Mouse (Mus musculus): ENCODE data around the gene Pfpl. TPM values are rescaled to one million over a fixed set of nuclear protein-coding genes. Genes with fewer than 3 reads are reported as not detected.

The Pfpl gene
- polyA plus RNA-seq, 1 experiment from 2014 or later, result not detected

DNA sequence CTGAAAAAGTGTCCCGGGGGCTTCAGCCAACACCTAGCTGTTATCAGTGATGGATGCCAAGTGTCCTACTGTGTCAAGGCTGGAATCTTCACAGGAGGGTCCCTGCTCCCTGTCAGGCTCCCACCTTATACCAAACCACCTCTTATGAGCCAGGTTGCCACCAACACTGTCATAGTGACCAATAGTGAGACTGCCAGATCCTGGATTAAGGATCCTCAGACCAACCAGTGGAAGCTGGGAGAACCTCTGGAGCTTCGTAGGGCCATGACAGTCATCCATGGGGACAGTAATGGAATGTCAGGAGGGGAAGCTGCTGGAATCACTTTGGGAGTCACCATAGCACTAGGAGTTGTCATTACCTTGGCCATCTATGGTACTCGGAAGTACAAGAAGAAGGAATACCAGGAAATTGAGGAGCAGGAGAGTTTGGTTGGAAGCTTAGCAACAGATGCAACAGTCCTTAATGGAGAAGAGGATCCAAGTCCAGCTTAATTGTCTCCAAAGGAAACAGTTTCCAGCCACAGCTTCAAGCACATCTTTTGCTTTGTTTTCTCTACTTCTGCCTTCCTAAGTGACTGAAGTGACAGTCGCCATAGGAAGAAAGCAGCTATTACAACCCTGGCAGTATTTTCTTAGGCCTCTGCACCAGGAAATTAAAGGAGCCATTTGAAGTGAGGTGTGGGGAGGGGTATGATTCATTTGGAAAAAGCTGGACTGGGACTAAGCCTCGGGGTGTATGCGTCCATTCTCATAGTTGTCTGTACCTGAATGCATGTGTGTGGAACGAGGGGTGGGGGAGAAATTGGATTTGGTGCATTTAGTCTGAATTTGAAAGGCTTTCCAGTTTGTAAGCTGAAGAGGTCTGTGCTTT is 35.4 kb downstream of the Pfpl start:
- WGBS, result 75% methylated on average over 7 of the region's 7 CpGs
- no peak for TF ChIP-seq CTCF (IDR thresholded peaks at IDR 0.05; ENCODE audit: low read depth)

DNA sequence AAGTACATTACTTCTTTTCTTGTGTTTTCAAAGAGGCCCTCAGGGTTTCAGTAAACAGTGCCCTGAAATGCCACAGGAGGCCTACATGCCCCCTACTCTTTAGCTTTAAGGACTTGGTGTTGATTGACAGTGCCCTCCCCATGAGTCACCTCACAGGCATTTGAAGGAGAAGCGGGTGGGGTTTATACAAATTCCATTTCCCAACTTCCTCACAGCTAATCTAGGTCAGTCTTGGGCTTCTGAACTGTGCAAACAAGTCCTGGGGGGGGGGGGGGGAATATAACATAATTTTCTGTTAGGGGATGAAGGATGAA is 36.0 kb downstream of the Pfpl start:
- ATAC-seq, result 0 out of 2 replicates have a peak, but pooled peaks have one; percentile 29
- Histone ChIP-seq H3K4me1 (replicated peaks; ENCODE audit: control insufficient read depth, insufficient read depth, low read length) (no peaks in the 10 kb centered on the region), H3K4me2 (replicated peaks; ENCODE audit: low read depth) (no peak overlapping the region), H3K27me3 (replicated peaks; ENCODE audit: control insufficient read depth, insufficient read depth, low read length) (no peaks in the 10 kb centered on the region), H3K9me3 (ENCODE audit: control insufficient read depth) (no peaks in the 10 kb centered on the region), H3K4me3 (ENCODE audit: low read depth, low read length) (no peak overlapping the region), H3K36me3 (ENCODE audit: control insufficient read depth, insufficient read depth) (peaks cover 5% of the 10 kb centered on the region), H3K27ac (ENCODE audit: low read depth, low read length) (no peak overlapping the region), H3K9ac (ENCODE audit: low read depth, low read length) (0 out of 2 replicates have a peak overlapping the region, but pooled peaks have one; percentile 3)
- TF ChIP-seq CTCF (IDR thresholded peaks at IDR 0.05; ENCODE audit: low read depth), result no peak
- WGBS, result 35% methylated on average over 1 of the region's 1 CpGs

More for the DNA sequence above, 35.4 kb downstream of the Pfpl start:
- H3K27ac ChIP-seq (ENCODE audit: low read depth, low read length), result no peak overlapping the region
- ATAC-seq, result no peak
- H3K9ac ChIP-seq (ENCODE audit: low read depth, low read length), result no peak overlapping the region
- no peaks in the 10 kb centered on the region for H3K9me3 ChIP-seq (ENCODE audit: control insufficient read depth)
- H3K27me3 ChIP-seq (replicated peaks; ENCODE audit: control insufficient read depth, insufficient read depth, low read length), result no peaks in the 10 kb centered on the region
- no peak overlapping the region for H3K4me3 ChIP-seq (ENCODE audit: low read depth, low read length)
- no peaks in the 10 kb centered on the region for H3K36me3 ChIP-seq (ENCODE audit: control insufficient read depth, insufficient read depth)
- H3K4me2 ChIP-seq (replicated peaks; ENCODE audit: low read depth), result no peak overlapping the region
- no peaks in the 10 kb centered on the region for H3K4me1 ChIP-seq (replicated peaks; ENCODE audit: control insufficient read depth, insufficient read depth, low read length)

DNA sequence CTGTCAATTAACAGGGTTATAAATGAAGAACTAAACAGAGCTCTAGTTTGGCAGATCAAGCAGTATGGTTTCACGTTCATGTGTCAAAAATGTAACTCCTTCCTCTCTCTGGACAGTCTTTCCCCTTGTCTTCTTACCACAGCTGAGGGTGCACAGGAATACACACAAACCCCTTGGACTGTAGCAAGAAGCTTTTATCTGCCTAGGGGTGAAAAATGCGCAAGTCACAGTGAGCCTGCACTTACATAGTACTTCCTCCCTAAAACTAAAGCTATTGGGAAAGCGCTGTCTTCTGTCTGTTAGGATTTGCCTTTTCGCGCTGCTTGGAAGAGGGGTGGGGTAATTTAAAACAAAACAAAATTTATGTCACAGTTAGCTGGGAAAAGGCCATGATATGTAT is 36.4 kb downstream of the Pfpl start:
- Histone ChIP-seq H3K36me3 (ENCODE audit: control insufficient read depth, insufficient read depth) (peaks cover 10% of the 10 kb centered on the region), H3K4me3 (ENCODE audit: low read depth, low read length) (no peak overlapping the region), H3K4me2 (replicated peaks; ENCODE audit: low read depth) (no peak overlapping the region), H3K9me3 (ENCODE audit: control insufficient read depth) (no peaks in the 10 kb centered on the region), H3K27me3 (replicated peaks; ENCODE audit: control insufficient read depth, insufficient read depth, low read length) (no peaks in the 10 kb centered on the region), H3K4me1 (replicated peaks; ENCODE audit: control insufficient read depth, insufficient read depth, low read length) (no peaks in the 10 kb centered on the region), H3K9ac (ENCODE audit: low read depth, low read length) (0 out of 2 replicates have a peak overlapping the region, but pooled peaks have one; percentile 3), H3K27ac (ENCODE audit: low read depth, low read length) (no peak overlapping the region)
- TF ChIP-seq CTCF (IDR thresholded peaks at IDR 0.05; ENCODE audit: low read depth), result no peak
- 68% methylated on average over 5 of the region's 5 CpGs for WGBS
- ATAC-seq, result no peak

DNA sequence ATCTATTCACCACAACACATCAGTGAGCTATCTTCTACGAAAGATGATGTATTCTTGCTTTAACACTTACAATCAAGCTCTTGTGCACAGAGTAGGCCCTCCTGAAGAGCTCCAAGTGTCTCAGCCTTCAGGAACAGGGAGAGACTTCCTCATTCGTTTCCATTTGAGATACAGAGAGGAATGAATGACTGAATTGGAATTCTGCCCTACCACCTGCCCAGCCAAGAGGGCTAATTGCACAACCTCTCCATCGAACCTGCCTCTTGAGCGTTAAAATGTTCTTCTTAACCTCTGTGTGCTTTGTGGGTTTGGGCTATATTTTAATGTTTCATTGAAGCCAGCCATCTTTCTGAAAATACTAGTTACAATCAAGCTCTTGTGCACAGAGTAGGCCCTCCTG is 37.0 kb downstream of the Pfpl start:
- no peak overlapping the region for H3K4me3 ChIP-seq (ENCODE audit: low read depth, low read length)
- no peaks in the 10 kb centered on the region for H3K4me1 ChIP-seq (replicated peaks; ENCODE audit: control insufficient read depth, insufficient read depth, low read length)
- TF ChIP-seq CTCF (IDR thresholded peaks at IDR 0.05; ENCODE audit: low read depth), result no peak
- ATAC-seq, result no peak
- WGBS, result 71% methylated on average over 4 of the region's 4 CpGs
- H3K27me3 ChIP-seq (replicated peaks; ENCODE audit: control insufficient read depth, insufficient read depth, low read length), result no peaks in the 10 kb centered on the region
- peaks cover 14% of the 10 kb centered on the region for H3K36me3 ChIP-seq (ENCODE audit: control insufficient read depth, insufficient read depth)
- H3K9ac ChIP-seq (ENCODE audit: low read depth, low read length), result no peak overlapping the region
- H3K9me3 ChIP-seq (ENCODE audit: control insufficient read depth), result no peaks in the 10 kb centered on the region
- H3K4me2 ChIP-seq (replicated peaks; ENCODE audit: low read depth), result no peak overlapping the region
- no peak overlapping the region for H3K27ac ChIP-seq (ENCODE audit: low read depth, low read length)

DNA sequence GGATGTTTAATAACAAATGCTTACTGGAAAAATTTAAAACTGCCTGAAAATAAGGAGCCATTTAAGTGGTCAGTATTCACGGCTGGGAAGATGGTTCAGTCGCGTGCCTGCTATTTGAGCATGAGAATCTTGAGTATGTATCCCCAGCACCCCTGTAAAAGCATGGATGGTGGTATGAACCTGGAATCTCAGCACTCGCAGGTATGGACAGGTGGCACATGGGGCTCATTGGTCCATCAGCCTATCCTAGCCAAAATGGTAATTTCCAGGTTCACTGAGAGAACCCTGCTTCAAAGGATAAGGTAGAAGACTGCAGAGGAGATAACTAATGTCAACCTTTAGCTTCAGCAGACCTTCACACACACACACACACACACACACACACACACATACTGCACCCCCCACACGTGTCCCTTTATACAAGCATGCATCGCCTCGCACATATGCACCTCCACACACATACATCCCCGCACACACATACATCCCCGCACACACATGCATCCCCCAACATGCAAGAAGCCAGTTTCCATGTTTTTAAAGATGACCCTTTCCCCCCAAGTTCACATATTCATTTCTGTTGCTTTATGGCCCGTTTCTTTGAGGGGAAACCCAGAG is 37.9 kb downstream of the Pfpl start:
- Histone ChIP-seq H3K4me3 (ENCODE audit: low read depth, low read length) (no peak overlapping the region), H3K36me3 (ENCODE audit: control insufficient read depth, insufficient read depth) (peaks cover 14% of the 10 kb centered on the region), H3K27ac (ENCODE audit: low read depth, low read length) (no peak overlapping the region), H3K4me2 (replicated peaks; ENCODE audit: low read depth) (no peak overlapping the region), H3K9me3 (ENCODE audit: control insufficient read depth) (no peaks in the 10 kb centered on the region), H3K4me1 (replicated peaks; ENCODE audit: control insufficient read depth, insufficient read depth, low read length) (no peaks in the 10 kb centered on the region), H3K9ac (ENCODE audit: low read depth, low read length) (no peak overlapping the region), H3K27me3 (replicated peaks; ENCODE audit: control insufficient read depth, insufficient read depth, low read length) (no peaks in the 10 kb centered on the region)
- WGBS, result 93% methylated on average over 10 of the region's 10 CpGs
- TF ChIP-seq CTCF (IDR thresholded peaks at IDR 0.05; ENCODE audit: low read depth), result no peak
- ATAC-seq, result no peak

DNA sequence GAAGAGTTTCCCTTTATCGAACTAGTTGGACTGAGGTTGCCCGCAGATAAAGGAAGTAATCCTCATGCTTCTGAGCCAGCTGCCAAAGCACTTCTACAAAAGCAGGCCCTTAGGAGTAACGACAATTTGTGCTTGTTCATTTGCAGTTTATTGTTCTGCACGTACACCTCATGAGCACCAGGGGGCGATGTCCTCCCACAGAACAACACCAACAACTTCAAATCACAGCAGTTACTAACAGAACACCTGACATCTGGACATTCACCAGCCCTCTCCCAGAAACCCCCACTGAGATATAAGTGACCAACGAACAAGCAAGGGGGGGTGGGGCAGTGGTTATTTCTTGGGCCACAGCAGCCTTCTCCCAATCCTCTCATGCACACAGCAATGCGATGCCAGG is 38.5 kb downstream of the Pfpl start:
- 32% methylated on average over 7 of the region's 7 CpGs for WGBS
- no peak overlapping the region for H3K27ac ChIP-seq (ENCODE audit: low read depth, low read length)

More for the DNA sequence above, 38.5 kb downstream of the Pfpl start:
- ATAC-seq, result peak; percentile 31; the same call in 1 of the 2 replicates
- Histone ChIP-seq H3K27me3 (replicated peaks; ENCODE audit: control insufficient read depth, insufficient read depth, low read length) (no peaks in the 10 kb centered on the region), H3K9ac (ENCODE audit: low read depth, low read length) (no peak overlapping the region), H3K36me3 (ENCODE audit: control insufficient read depth, insufficient read depth) (peaks cover 14% of the 10 kb centered on the region), H3K9me3 (ENCODE audit: control insufficient read depth) (no peaks in the 10 kb centered on the region), H3K4me2 (replicated peaks; ENCODE audit: low read depth) (no peak overlapping the region), H3K4me1 (replicated peaks; ENCODE audit: control insufficient read depth, insufficient read depth, low read length) (no peaks in the 10 kb centered on the region), H3K4me3 (ENCODE audit: low read depth, low read length) (no peak overlapping the region)
- peak; percentile 97 for TF ChIP-seq CTCF (IDR thresholded peaks at IDR 0.05; ENCODE audit: low read depth)
